Mouse (Mus musculus): ENCODE data around the gene Me1.

Me1 gene

DNA sequence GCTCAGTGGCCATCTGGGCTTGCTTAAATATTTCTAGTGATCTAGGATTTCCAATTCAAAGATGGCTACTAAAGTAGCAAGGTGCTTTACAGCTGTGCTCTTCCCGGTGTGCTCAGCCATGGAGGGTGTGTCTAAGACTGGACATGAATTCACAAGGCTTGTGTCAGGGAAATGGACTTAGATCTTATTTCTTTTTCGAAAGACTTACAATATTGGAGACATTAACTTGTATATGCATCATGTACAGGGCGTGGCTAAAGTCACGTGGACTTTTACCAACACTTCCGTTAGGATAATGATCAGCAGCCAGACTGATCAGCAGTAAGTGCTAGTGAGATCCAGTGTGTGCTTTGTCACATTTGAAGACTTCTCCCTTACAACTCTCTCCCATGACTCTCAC, 24.5 kb upstream of the Me1 start:
- TF ChIP-seq POU5F1 (IDR thresholded peaks at IDR 0.05; ENCODE audit: borderline replicate concordance, low read length) (no peak), CTCF (conservative IDR thresholded peaks at IDR 0.05; ENCODE audit: low read length) (no peak), NANOG (IDR thresholded peaks at IDR 0.05; ENCODE audit: borderline replicate concordance, low read length) (no peak)
- no peaks in the 10 kb centered on the region for H3K36me3 ChIP-seq (ENCODE audit: insufficient read depth, low read length)
- no peaks in the 10 kb centered on the region for H3K9me3 ChIP-seq (ENCODE audit: low read length)
- no peaks in the 10 kb centered on the region for H3K27me3 ChIP-seq (ENCODE audit: insufficient read depth, low read length)
- peaks cover 42% of the 10 kb centered on the region for H3K4me1 ChIP-seq (replicated peaks; ENCODE audit: low read depth, low read length)
- H3K4me3 ChIP-seq (replicated peaks; ENCODE audit: low read length) = no peak overlapping the region

DNA sequence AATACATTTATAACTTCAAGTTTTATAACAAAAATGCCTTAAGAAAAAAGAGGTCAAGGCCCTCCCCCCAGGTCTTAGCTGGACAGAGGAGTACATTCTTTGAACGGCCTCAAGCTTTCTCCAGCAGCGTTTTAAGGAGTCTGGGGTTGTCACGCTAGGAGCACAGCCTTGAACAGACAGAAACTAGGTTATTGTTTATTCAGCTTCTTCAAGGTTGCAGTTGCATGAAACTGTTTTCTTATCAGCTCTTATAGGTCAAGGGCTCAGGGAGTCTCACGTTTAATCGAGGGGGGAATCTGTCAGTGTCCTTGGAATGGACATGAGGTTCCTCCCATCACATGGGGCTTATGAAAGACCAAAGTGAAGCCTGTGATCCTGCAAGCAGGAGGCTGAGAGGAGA, 21.4 kb upstream of the Me1 start:
- Histone ChIP-seq H3K9me3 (ENCODE audit: low read length) (no peaks in the 10 kb centered on the region), H3K4me1 (replicated peaks; ENCODE audit: low read depth, low read length) (peaks cover 27% of the 10 kb centered on the region), H3K27me3 (ENCODE audit: insufficient read depth, low read length) (no peaks in the 10 kb centered on the region), H3K4me3 (replicated peaks; ENCODE audit: low read length) (no peak overlapping the region), H3K36me3 (ENCODE audit: insufficient read depth, low read length) (no peaks in the 10 kb centered on the region)
- TF ChIP-seq NANOG (IDR thresholded peaks at IDR 0.05; ENCODE audit: borderline replicate concordance, low read length) (no peak), CTCF (conservative IDR thresholded peaks at IDR 0.05; ENCODE audit: low read length) (no peak), POU5F1 (IDR thresholded peaks at IDR 0.05; ENCODE audit: borderline replicate concordance, low read length) (no peak)

DNA sequence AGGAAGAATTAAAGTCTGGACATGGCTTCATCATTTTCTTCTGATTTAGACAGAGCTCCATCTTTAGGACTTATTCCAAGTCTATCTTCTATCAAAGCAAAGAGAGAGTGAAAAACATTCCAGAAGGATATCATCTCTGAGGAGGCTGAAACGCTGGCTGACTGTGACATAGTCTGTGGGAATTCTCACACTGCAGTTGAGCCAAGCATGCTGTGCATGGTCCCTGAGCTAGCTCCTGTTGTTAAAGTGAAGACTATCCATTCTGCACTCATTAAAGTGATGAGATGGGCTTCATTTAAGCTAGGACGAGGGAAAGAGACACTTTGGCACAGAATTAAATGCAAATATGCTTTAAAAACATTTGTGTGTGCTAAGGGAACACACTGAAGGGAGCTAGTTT, 20.8 kb upstream of the Me1 start:
- no peaks in the 10 kb centered on the region for H3K27me3 ChIP-seq (ENCODE audit: insufficient read depth, low read length)
- TF ChIP-seq CTCF (conservative IDR thresholded peaks at IDR 0.05; ENCODE audit: low read length) (no peak), POU5F1 (IDR thresholded peaks at IDR 0.05; ENCODE audit: borderline replicate concordance, low read length) (no peak), NANOG (IDR thresholded peaks at IDR 0.05; ENCODE audit: borderline replicate concordance, low read length) (no peak)

DNA sequence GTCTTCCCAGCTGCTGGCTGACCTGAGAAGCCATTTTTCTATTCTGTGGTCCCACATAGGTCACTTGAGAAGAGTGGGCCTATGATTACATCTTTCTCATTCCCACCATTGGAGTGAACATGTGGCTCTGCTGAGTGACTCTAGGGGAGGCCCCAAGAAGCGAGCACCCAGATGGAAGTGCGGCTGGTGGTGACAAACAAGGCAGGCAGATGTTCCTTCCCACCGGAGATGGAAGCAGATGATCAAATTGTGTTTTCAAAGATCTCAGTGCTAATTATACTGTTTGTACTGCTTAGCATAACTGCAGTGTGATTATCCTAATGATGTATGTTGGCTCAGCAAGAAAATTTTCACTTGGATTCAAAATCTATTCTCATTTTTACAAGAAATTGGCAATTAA, 18.3 kb upstream of the Me1 start:
- H3K27me3 ChIP-seq (ENCODE audit: insufficient read depth, low read length) = no peaks in the 10 kb centered on the region
- H3K4me1 ChIP-seq (replicated peaks; ENCODE audit: low read depth, low read length) = peaks cover 2% of the 10 kb centered on the region
- no peak overlapping the region for H3K4me3 ChIP-seq (replicated peaks; ENCODE audit: low read length)
- H3K9me3 ChIP-seq (ENCODE audit: low read length) = no peaks in the 10 kb centered on the region
- H3K36me3 ChIP-seq (ENCODE audit: insufficient read depth, low read length) = no peaks in the 10 kb centered on the region
- no peak for TF ChIP-seq POU5F1 (IDR thresholded peaks at IDR 0.05; ENCODE audit: borderline replicate concordance, low read length)
- TF ChIP-seq CTCF (conservative IDR thresholded peaks at IDR 0.05; ENCODE audit: low read length) = no peak
- no peak for TF ChIP-seq NANOG (IDR thresholded peaks at IDR 0.05; ENCODE audit: borderline replicate concordance, low read length)

More for the DNA sequence above, 20.8 kb upstream of the Me1 start:
- H3K4me1 ChIP-seq (replicated peaks; ENCODE audit: low read depth, low read length) = peaks cover 26% of the 10 kb centered on the region
- H3K9me3 ChIP-seq (ENCODE audit: low read length) = no peaks in the 10 kb centered on the region
- H3K36me3 ChIP-seq (ENCODE audit: insufficient read depth, low read length) = no peaks in the 10 kb centered on the region
- no peak overlapping the region for H3K4me3 ChIP-seq (replicated peaks; ENCODE audit: low read length)

DNA sequence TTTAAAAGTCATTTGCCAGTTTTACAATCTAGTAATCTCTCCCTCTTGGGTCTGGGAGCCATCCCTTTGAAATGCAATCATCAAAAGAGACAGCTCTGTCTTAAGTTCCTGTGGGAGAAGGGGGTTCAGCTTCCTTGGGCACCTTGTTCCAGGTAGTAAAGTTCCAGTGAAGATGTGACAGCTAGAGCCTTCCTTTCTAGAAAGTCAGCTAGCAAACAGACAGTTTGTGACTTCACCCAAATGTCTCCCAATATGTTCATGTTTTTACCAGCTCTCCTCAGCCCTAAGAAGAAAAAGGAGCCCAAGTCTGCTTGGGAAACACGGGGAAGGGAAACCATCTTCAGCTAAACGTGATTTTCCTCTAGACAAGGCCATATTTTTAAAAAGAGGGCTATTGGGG, 16.9 kb upstream of the Me1 start:
- TF ChIP-seq NANOG (IDR thresholded peaks at IDR 0.05; ENCODE audit: borderline replicate concordance, low read length) (no peak), POU5F1 (IDR thresholded peaks at IDR 0.05; ENCODE audit: borderline replicate concordance, low read length) (no peak), CTCF (conservative IDR thresholded peaks at IDR 0.05; ENCODE audit: low read length) (no peak)
- Histone ChIP-seq H3K27me3 (ENCODE audit: insufficient read depth, low read length) (no peaks in the 10 kb centered on the region), H3K36me3 (ENCODE audit: insufficient read depth, low read length) (no peaks in the 10 kb centered on the region), H3K9me3 (ENCODE audit: low read length) (no peaks in the 10 kb centered on the region), H3K4me3 (replicated peaks; ENCODE audit: low read length) (no peak overlapping the region), H3K4me1 (replicated peaks; ENCODE audit: low read depth, low read length) (no peaks in the 10 kb centered on the region)

DNA sequence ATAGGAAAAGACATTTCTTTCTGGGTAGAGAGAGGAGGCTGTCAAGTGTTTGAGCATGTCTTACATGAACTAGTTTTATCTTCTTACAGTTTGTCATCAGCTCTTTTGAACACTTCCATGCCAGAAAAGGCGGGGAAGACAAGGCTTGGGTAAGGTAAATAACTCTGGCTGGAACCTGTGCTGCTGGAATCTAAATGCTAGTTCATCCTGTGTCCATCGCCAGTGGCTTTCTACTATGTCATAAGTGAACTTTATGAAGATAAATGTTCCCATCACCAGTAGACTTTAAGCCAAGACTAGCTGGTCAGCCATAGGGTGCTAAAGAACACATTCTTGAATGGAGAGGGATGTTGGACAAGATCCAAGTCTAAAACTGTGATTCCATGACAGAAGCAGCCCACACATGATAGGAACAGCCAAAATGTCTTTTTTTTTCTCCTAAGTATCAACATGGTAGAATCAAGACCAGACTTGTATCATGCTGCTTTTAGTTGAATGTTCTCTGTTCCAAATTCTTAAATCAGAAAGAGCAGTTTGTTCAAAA, 14.4 kb upstream of the Me1 start:
- Histone ChIP-seq H3K9me3 (ENCODE audit: low read length) (no peaks in the 10 kb centered on the region), H3K4me1 (replicated peaks; ENCODE audit: low read depth, low read length) (no peaks in the 10 kb centered on the region), H3K4me3 (replicated peaks; ENCODE audit: low read length) (no peak overlapping the region), H3K36me3 (ENCODE audit: insufficient read depth, low read length) (no peaks in the 10 kb centered on the region), H3K27me3 (ENCODE audit: insufficient read depth, low read length) (peaks cover 3% of the 10 kb centered on the region; the same call in 1 of the 2 replicates)
- TF ChIP-seq POU5F1 (IDR thresholded peaks at IDR 0.05; ENCODE audit: borderline replicate concordance, low read length) = no peak
- TF ChIP-seq NANOG (IDR thresholded peaks at IDR 0.05; ENCODE audit: borderline replicate concordance, low read length) = no peak
- TF ChIP-seq CTCF (conservative IDR thresholded peaks at IDR 0.05; ENCODE audit: low read length) = no peak

DNA sequence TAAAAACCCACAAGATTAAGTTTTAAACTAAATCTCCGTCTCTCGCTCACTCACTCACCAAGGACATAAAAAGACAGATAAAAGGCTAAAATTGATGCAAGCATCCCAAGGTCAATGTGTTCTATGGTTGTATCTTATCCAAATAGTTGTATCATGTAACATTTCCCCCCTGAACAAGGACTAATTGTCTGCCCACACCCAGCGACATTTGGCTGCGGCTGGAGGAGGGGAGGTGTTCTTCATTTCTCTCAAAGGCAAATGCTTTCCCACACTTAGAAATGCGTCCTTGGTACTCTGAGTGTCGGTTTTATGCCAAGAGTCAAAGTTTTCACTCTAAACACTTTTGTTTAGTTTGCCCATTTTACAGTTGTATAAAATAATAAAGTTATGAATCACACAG, 13.2 kb upstream of the Me1 start:
- H3K36me3 ChIP-seq (ENCODE audit: insufficient read depth, low read length) = no peaks in the 10 kb centered on the region
- no peaks in the 10 kb centered on the region for H3K4me1 ChIP-seq (replicated peaks; ENCODE audit: low read depth, low read length)
- no peak overlapping the region for H3K4me3 ChIP-seq (replicated peaks; ENCODE audit: low read length)
- no peak for TF ChIP-seq CTCF (conservative IDR thresholded peaks at IDR 0.05; ENCODE audit: low read length)
- TF ChIP-seq POU5F1 (IDR thresholded peaks at IDR 0.05; ENCODE audit: borderline replicate concordance, low read length) = no peak
- TF ChIP-seq NANOG (IDR thresholded peaks at IDR 0.05; ENCODE audit: borderline replicate concordance, low read length) = no peak
- no peaks in the 10 kb centered on the region for H3K9me3 ChIP-seq (ENCODE audit: low read length)
- H3K27me3 ChIP-seq (ENCODE audit: insufficient read depth, low read length) = peaks cover 5% of the 10 kb centered on the region; the same call in 1 of the 2 replicates

DNA sequence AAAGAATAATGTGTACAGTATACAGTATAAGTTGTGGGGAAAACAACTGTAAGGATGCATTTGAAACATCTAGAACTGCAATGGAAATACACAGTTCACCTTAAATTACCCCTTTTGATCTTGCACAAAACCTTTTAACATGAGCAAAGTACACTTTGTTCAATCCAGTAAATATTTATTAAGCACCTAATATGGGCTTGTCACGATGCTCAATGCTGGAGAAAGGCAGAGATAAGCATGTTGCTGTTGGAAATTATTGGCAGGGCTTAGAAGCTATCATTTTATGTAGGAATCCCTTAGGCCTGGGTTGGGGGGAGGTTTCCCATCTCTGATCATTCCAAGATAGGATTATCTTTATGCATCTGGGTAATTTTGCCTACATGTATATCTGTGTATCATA, 11.7 kb upstream of the Me1 start:
- no peak overlapping the region for H3K4me3 ChIP-seq (replicated peaks; ENCODE audit: low read length)

DNA sequence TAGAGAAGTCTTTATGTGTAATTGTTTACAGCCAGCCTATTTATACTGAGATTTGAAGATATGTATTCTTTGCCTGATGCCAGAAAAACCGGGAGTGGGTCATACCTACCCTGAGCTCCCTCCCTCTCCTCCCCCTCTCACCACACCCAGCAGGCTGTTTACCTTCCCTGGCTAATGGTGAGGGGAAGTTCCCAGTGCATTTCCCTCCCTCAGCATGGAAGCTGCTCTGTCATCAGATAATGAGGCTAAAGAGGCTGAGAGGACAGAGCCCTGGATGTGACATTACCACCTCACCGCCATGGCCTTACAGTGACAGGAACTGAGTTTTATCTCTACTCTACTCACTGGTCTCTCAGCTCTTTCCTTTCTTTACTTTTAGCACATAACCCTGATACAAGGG, 6.1 kb upstream of the Me1 start:
- H3K4me3 ChIP-seq (replicated peaks; ENCODE audit: low read length) = no peak overlapping the region
- H3K9me3 ChIP-seq (ENCODE audit: low read length) = no peaks in the 10 kb centered on the region
- TF ChIP-seq CTCF (conservative IDR thresholded peaks at IDR 0.05; ENCODE audit: low read length) = no peak
- no peak for TF ChIP-seq POU5F1 (IDR thresholded peaks at IDR 0.05; ENCODE audit: borderline replicate concordance, low read length)
- TF ChIP-seq NANOG (IDR thresholded peaks at IDR 0.05; ENCODE audit: borderline replicate concordance, low read length) = no peak
- H3K27me3 ChIP-seq (ENCODE audit: insufficient read depth, low read length) = peaks cover 7% of the 10 kb centered on the region
- H3K36me3 ChIP-seq (ENCODE audit: insufficient read depth, low read length) = no peaks in the 10 kb centered on the region
- H3K4me1 ChIP-seq (replicated peaks; ENCODE audit: low read depth, low read length) = peaks cover 11% of the 10 kb centered on the region

More for the DNA sequence above, 11.7 kb upstream of the Me1 start:
- H3K27me3 ChIP-seq (ENCODE audit: insufficient read depth, low read length) = peaks cover 5% of the 10 kb centered on the region; the same call in 1 of the 2 replicates
- TF ChIP-seq POU5F1 (IDR thresholded peaks at IDR 0.05; ENCODE audit: borderline replicate concordance, low read length) (no peak), NANOG (IDR thresholded peaks at IDR 0.05; ENCODE audit: borderline replicate concordance, low read length) (no peak), CTCF (conservative IDR thresholded peaks at IDR 0.05; ENCODE audit: low read length) (no peak)
- no peaks in the 10 kb centered on the region for H3K36me3 ChIP-seq (ENCODE audit: insufficient read depth, low read length)
- no peaks in the 10 kb centered on the region for H3K9me3 ChIP-seq (ENCODE audit: low read length)
- H3K4me1 ChIP-seq (replicated peaks; ENCODE audit: low read depth, low read length) = no peaks in the 10 kb centered on the region
